Mouse (Mus musculus): Measurements from ENCODE around the gene Jchain. TPM values are rescaled to one million over a fixed set of nuclear protein-coding genes. Genes with fewer than 3 reads are reported as not detected.

Jchain gene
- 50.5 TPM for total RNA-seq (2023)

DNA sequence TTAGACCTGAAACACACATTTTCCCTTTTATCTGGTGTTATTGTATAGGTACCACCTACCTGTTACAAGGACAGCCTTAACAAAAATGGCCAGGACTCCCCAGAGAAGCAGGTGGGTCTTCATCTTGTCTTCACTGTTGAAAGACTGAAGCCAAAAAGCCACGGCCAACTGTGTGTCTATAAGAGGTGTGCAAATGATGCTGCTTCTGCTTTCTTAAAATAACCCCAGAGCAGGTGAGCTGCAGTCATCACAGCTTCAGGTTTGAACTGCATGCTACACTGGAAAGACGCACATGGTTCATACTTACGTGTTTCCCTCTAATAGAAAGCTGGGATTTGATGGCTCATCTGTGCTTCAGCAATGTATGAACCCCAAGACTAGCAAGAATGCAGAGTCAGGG is at the start of gene Jchain:
Jchain (minus strand) TSS at position 235 of the 400 bp plus-strand sequence.

GRCm38 (mm10) chr5:88564501-88565147 is 36.9 kb upstream of the Jchain start, which contains the start of gene Rufy3:
Rufy3 (plus strand) TSS chr5:88565040.

DNA sequence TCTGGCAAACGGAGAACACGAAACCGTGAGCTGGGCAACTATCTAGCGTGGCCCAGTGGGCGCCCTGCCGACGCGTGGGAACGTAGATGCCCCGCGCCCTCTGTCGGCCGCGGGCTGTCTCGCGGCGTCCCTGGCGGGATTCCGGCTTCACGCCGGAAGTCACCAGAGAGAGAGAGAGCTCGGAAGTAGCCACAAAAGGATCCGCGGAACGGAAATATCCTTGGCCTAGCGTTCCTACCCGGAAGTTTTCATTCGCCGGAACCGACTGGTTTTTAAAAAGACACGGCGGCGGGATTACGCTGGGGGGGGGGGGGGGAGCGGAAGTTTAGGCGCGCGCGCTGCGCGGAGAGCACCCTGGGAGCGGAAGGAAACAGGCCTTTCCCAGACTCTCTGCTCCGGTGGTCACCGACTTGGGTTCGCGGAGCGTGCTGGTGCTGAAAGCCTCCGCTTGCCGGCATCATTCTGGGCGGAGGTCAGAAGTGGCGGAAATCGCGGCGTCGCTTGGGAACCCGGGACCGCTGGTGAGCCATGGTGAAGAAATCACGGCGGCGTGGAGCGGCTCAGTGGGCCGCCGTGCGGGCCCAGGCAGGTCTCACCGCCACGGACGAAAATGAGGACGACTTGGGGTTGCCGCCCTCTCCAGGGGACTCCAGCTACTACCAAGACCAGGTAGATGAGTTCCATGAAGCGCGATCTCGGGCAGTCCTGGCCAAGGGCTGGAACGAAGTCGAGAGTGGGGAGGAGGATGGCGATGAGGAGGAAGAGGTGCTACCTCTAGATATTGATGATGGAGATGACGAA is 26.6 kb upstream of the Jchain start, which contains the start of gene Utp3:
Utp3 (plus strand) TSS at position 377 of the 801 bp plus-strand sequence.

DNA sequence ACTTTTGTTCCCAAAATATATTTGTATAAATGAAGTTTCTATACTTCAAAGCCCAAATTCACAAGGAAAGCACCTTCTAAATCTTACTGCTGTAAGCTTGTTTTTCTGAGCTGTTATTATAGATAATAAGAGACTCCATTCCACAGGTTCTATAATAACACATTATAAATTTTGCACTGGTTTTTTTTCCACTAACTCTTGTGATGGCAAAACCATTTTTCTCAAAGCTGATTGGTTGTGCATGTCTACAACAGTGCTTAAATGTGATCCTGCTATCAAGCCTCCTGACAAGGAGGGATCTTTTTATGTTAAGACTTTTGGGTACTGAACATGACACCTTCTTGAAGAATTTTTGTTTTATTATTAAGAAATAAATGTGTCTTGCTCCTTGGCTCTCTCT is 40.0 kb downstream of the Jchain start, which contains the start of gene Enam:
Enam (plus strand) TSS at position 301 of the 400 bp plus-strand sequence.

Other genes with a start within 250 kb of the Jchain start
- gene Prol1, start 210.6 kb downstream of the Jchain start, total RNA-seq (2023) = not detected
- gene Amtn, start 151.8 kb downstream of the Jchain start, total RNA-seq (2023) = not detected
- gene Ambn, start 71.9 kb downstream of the Jchain start, total RNA-seq (2023) = not detected
- gene Enam, start 39.9 kb downstream of the Jchain start, total RNA-seq (2023) = not detected
- gene Utp3, start 26.6 kb upstream of the Jchain start, total RNA-seq (2023) = 52.7 TPM
- gene Rufy3, start 37.1 kb upstream of the Jchain start, total RNA-seq (2023) = 5.9 TPM
- 41.4 TPM for gene Grsf1, start 148.3 kb upstream of the Jchain start, total RNA-seq (2023)
- 23.4 TPM for gene Mob1b, start 193.0 kb upstream of the Jchain start, total RNA-seq (2023)
- 26.8 TPM for gene Dck, start 237.1 kb upstream of the Jchain start, total RNA-seq (2023)